Mouse (Mus musculus): Measurements from ENCODE around the gene Stat5a.

Stat5a gene

DNA sequence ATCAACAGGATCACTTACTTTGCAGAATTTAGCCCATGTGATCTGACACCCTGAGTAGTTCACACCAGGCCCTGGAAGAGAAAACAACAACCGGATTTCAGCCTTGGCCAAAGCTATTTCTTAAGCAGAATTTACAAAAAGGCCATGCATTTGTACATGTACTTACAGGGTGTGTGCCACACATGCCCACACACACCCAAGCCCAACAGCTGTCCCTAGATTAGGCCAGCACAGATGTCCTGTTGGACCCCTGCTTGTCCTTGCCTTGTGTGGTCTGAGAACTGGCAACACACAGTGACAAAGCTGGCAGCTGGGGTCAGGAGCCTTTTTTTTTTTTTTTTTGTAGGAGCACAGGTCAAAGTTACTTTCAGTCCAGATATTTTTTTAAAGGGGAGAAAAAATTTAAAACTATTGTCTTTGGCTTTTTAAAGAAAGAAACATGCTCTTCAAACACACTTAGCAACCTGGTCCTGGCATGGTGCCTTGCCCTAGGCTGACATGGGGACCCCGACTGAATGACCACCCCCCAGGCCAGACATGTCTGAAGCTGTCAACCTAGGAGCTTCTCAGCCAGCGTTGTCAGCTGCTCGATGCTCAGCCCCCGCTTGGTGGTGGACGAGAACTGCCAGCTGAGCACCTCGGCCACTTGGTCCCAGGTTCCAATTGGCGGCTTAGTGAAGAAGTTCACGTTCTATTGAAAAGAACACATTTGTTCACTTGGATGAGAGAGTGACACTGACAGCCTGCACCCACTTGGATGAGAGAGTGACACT lies 35.2 kb downstream of the Stat5a start:
- in situ Hi-C loops (cut with MboI, MseI): loop anchor here (5.0 to 10.0 kb wide), 2 partner anchors 63 to 170 kb away; no protein-coding TSS in a partner anchor

DNA sequence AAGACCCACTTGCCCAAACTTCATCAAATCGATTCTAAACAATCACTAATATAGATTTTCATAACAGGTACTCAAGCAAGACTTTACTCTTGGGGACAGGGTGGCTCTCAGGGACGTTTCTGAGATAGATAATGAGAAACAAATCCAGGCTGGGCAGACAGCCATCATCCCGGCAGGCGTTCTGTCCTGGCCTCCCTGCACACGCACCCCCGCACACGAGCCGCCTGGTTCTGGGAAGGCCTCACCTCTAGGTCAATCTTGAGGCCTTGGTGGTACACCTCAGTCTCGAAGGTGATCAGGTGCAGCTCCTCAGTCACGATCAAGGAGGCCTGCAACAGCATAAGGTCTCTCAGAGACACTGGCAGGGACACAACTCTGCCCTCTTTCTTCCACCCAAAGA lies 36.9 kb downstream of the Stat5a start:
- in situ Hi-C loops (cut with MboI, MseI): loop anchor here in 1 of 2 experiments (10.0 kb wide), 1 partner anchor 169 kb away; no protein-coding TSS in a partner anchor

DNA sequence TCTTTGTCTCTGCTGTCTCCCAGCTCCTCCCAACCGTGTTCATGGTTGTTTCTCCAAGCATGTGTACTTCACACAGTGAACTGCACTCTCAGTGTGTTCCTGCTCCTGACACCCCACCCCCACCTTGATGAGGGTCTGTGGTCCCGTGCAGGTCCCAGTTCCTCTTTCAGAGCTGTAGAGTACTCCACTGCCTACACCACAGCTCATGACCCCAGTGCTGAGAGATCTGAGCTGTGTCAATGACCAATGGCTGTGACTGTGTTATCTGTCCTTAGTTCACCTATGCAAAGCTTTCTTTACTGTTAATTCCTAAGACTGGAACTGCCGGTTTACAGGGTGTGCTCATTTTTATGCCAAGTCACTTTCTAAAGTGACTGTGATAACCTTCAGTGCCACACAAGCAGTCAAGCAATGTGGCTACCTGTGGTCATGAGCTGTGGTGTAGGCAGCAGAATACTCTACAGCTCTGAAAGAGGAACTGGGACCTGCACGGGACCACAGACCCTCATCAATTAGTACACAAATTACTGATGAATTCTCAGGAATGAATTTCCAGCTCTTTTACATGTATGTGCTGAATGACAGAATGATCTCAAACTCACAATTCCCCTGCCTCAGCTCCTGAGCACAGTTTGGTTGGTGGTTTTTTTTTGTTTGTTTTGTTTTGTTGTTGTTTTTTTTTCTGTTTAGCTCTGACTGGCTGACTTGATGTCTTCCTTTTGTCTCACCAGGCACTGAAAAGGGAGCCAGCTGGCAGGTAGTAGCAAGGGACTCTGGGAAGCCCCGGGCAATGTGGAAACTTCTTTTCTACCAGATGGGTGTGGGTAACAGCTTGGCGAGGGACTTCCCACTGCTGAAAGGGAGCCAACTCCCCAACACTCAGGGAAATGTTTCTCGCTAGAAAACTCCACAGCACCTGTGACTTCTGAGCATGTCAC lies 38.4 kb downstream of the Stat5a start:
- in situ Hi-C loops (cut with MboI, MseI): loop anchor here in 1 of 2 experiments (10.0 kb wide), 1 partner anchor 167 kb away; no protein-coding TSS in a partner anchor

DNA sequence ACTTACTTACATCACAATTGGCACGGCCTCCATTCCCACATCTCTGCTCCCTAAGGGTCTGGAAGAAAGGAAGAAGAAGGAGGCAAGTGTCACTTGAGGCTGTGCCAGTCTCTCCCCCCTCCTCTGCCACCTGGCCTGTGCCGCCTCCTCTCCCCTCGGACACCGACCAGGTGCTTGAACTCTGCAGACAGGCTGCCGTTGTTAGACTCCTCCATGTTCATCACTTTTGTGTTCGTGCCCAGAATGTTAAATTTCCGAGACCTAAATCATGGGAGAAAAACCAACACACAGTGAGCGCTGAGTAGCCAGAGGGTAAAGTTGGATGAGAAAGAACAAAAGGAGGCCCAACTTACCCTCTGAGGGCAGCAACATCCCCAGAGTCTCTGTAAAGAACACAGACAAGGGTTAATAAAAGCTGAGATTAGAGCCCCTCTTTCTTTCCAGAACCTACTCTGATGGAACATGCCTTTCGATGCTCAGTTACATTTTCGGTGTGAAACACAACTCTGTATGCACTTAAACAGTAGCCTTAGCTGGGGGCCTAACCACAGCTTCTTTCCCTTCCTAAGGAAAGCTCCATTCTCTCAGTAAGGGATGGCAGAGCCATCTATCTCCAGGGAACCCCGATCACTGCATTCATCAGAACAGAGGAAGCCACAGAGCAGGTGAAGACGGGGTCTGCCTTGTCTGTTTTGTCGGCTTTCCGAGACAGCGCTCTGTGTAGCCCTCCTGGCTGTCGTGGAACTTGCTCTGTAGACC lies 39.5 kb downstream of the Stat5a start:
- in situ Hi-C loops (cut with MboI, MseI): loop anchor here in 1 of 2 experiments (10.0 kb wide), 1 partner anchor 166 kb away; no protein-coding TSS in a partner anchor

DNA sequence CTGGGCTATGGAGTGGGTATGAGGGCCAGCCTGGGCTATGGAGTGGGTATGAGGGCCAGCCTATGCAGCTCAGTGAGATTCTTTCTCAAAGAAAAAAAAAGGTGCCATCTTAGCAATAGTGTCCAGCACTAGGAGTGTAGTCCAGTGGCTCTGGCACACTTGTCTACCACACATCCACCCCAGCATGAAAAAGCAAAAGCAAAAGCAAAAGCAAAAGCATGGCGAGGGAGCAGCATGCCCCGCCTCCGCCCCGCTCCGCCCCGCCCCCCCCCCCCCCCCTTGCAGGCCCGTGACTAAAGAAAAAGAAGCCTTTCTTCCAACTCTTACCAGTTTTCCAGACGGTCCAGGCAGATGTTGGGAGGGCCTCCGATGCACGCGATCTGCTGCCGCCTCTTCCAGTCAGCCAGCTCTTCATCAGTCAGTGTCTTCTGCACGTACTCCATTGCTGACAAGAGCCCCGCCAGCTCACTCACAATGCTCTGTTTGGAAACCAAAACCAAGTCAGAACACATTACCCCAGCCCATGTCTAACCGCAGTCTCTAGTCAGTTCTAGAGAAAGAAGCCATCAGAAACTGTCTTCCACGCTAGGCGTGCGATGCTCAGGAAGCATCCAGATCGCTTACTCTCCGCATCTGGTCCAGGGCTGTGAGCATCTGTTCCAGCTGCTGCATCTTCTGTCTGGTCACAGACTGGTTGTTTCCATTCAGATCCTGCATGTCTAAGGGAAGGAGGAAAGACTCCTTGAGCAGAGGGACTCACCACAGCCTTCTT lies 45.6 kb downstream of the Stat5a start:
- in situ Hi-C loops (cut with MboI, MseI): no loop called here

DNA sequence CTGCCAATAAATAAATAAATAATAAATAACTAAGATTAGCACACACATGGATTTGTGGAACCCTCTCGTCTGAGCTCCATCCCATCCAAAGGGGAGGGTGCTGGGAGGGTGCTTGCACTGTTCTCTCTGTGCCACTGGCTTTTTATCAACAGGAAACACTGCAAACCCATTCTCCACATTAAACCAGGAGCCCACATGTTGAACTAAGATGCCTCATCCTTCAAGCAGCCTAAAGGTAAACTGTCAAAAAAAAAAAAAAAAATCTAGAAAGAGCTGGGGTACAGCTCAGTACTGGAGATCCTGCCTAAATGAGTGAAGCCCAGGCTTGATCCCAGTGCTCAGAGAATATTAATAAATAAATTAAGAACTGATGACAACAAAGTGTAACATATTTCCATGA lies 46.8 kb downstream of the Stat5a start:
- in situ Hi-C loops (cut with MboI, MseI): no loop called here

DNA sequence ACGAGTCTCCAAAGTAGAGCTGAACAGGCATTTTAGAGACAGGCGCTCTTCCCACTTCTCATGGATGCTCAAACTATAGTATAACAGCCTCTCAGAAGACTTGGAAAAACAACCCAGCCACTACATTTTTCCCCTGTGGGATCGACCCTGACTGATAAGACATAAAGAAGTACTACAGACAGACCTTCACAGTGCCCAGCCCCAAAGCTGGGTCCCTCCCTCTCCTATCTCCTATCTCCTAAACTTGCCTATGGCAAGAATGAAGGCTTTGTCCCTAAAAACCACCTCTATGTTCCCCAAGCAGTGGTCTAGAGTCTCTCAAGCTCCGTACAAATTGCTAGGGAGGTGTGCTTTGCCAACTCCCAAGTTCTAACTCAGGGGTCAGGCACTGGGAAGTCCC lies 47.7 kb downstream of the Stat5a start:
- in situ Hi-C loops (cut with MboI, MseI): no loop called here

DNA sequence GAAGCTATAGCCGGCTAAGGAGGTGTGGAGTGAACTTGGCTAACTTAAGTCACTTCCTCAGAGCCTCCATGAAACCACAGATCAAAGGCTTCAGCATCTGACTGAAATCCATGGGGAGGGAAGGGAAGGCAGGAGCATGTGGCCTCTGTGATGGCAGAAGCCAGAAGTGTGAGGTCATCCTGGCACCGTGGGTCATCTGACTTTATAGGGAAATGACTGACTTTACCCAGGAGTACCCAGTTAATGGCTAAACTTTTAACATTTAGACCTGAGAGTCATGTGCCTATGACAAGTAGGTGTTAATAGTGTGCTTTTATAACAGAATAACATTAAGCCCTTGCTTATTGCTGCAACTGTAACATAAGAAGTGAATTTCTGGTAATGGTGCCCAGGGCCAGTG lies 49.0 kb downstream of the Stat5a start:
- in situ Hi-C loops (cut with MboI, MseI): no loop called here

DNA sequence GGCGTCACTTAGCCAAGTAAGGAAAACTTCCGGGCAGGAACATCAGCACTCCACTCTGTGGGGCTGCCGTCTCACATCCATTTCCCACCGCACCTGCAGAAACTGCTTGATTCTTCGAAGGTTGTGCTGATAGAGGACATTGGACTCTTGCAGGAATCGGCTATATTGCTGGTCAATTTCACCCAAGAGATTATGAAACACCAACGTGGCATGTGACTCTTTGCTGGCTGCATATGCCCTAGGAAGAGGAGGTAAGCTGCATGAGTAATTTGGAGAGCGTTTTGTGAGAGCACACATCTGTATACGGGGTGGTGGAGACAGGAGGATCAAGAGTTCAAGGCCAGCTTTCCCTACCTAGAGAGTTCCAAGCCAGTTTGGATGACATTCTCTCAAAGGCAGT lies 49.4 kb downstream of the Stat5a start:
- in situ Hi-C loops (cut with MboI, MseI): no loop called here

DNA sequence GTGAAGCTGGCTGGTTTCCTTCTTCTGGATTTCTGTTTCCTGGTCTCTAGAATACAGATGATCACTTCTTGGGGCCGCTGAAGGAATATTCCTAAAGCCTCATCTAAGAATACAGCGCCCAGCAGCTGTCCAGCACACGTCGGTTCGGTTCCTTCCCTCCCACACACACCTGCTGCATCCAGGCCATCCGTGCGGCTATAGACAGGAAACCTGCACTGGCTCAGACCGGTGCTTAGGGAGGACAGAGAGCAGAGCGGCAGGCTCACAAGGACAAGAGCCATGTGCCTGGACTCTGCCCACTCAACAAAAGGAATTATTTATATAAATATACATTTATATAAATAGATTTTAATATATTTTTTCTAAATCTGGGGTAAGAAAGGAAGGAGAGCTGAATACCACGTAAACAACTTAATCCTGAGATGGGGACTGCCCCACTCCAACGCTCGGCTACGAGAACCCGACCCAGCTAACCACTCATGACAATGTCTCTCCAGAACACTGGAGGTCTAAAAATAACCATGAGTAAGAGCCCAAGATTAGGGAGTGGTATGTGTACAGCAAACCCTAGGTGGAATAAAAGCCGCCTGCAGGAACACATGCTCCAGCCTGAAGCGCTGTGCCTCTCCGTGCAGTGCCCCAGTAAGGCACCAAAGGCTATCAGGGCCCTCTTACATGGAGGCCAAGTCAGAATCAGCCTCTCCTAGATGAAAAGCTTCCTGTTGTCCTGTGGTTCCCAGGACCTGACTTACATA lies 53.4 kb downstream of the Stat5a start:
- in situ Hi-C loops (cut with MboI, MseI): no loop called here

DNA sequence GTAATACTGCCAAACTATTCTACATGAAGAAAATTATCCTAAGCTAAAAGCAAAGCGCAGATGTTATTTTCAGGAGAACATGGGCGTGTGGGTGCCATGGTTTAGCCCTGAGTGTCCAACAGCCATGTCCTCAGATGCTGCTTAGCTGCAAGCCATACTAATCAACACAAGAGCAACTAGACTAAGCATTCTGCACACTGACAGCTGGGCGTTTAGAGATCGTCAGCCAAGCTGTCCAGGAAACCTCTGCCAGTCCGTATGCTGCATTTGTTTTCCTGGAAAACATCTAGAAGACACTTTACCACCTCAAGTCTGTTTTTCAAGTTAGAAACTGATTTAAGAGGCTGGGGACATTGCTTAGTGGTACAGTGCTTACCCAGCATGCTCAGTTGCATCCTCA lies 55.3 kb downstream of the Stat5a start:
- in situ Hi-C loops (cut with MboI, MseI): no loop called here

DNA sequence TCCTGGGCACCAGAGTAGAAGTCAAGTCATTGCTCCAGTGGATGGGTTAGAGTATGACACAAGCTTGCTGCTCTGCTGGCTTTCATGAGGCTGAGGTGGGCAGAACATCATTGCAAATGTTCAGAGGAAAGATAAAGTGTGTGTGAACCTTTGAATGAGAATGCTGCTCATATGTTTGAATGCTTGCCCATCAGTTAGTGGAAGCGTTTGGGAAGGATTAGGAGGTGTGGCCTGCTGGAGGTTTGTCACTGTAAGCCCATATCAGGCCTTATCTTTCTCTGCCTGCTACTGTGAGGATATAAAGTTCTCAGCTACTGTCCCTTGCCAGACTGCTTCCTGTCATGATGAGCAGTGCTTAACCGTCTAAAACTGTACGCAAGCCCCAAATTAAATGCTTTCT lies 55.9 kb downstream of the Stat5a start:
- in situ Hi-C loops (cut with MboI, MseI): no loop called here

DNA sequence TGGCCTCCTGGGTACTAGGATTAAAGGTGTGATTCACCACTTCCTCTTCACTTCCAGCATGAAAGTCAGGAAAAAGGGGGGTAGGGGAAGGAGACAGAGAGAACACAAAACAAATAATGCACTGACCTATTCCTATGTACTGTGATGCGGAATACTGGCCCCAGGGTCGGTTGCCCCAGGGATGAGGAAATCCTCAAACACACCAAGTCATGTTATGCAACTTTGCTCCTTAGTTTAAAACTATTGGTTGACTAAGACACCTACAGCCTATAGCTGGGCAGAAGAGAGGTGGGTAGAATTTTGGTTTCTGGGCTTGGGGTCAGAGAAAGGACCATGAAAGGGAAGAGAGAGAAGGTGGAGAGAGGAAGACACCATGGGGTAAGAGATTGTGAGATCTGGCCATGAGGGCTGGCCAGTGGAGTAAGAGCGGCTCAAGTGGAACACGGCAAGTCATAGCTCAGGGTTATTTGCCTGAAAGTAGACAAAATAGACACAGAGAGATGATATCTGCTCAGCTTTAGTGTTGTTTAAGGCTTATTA lies 57.4 kb downstream of the Stat5a start:
- in situ Hi-C loops (cut with MboI, MseI): no loop called here

DNA sequence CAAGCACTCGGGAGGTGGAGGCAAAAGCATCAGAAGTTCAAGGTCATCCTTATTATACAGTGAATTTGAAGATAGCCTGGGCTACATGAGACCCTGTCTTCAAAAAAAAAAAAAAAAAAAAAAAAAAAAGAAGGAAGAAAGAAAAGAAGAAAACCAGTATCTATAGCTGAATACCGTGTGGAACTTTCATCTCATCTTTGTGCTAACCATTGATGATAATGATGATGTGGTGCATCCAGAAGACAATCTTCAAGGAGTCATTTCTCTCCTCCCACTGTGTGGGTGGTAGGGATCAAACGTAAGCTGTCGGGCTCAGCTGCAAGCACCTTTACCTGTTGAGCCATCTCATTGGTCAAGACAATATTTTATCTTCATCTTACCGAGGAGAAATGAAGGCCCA lies 58.9 kb downstream of the Stat5a start:
- in situ Hi-C loops (cut with MboI, MseI): no loop called here

DNA sequence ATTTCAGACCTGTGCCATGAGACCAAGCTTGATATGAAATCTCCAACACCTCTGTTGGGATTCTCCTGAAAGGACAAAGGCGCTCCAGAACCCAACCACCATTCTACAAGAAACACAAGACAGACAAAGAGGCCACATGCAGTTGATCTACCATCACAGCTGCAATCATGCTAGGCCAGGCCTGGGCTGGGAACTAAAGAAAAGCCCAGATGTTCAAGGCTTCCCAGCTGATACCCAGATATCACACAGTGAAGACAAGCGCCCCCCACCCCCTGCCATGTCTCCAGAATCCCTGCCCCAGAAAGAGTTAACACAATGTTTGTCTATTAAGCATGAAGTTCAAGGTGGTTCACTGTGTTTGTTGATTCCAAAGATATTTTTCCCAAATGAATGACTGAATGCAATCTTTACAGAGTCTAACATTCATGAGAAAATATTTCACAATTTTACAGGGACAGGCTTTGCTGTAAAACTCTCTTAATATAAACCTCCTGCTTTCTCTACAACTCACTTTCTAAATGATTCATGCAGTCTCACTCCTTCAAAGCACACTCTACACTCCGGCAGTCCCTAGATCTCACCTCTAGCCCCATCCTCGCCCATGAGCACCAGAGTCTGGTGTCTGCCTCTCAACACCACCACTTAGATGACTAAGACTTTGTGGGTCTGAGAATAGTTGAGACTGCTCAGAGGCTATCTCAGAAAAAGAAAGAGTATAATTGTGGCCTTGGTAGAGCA lies 61.9 kb downstream of the Stat5a start:
- in situ Hi-C loops (cut with MboI, MseI): loop anchor here in 1 of 2 experiments (10.0 kb wide), 1 partner anchor 676 kb away; the partner anchor contains the start of gene Krt16

DNA sequence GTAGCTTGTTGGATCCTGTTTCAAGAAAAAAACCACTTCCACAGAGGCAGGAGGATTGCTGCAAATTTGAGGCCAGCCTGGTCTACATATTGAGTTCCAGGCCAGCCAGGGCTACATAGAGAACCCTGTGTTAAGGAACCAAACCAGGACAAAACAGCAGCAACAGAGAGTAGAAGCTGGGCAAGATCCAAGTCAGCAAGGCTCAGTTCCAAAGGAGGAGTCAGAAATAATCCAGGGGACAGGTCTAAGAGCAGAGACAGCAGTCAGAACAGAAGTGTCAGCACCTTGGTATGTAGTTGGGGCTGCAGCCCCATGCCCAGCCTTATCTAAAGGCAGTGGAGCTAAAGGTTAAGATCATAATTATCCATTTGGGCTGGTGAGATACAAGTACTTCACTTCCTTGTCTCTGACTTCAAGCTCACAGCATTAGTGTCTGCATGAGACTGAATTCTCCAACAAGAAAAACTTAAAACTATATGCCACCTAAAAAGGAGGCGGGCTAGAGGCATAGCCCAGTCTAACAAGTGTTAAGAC lies 65.3 kb downstream of the Stat5a start:
- in situ Hi-C loops (cut with MboI, MseI): loop anchor here in 1 of 2 experiments (10.0 kb wide), 1 partner anchor 680 kb away; the partner anchor contains the start of gene Krt16

DNA sequence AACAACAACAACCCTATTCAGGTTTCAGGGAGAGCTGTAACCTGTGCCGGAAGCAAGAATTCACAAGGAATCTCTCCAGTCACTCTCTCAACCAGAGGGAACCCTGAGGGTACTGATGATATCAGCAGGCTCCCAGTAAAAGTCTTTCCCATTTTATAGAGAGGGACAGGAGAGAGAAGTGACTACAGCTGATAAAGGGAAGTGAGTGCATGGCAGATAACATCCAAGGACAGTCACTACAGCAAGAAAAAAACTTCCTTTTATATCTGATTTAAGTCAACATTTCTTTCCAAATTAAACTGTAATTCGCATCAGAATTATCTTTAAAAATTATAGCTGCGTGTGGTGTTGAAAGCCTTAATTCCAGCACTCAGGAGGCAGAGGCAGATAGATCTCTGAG lies 68.2 kb downstream of the Stat5a start:
- in situ Hi-C loops (cut with MboI, MseI): loop anchor here in 1 of 2 experiments (10.0 kb wide), 1 partner anchor 683 kb away; the partner anchor contains the start of gene Krt16

DNA sequence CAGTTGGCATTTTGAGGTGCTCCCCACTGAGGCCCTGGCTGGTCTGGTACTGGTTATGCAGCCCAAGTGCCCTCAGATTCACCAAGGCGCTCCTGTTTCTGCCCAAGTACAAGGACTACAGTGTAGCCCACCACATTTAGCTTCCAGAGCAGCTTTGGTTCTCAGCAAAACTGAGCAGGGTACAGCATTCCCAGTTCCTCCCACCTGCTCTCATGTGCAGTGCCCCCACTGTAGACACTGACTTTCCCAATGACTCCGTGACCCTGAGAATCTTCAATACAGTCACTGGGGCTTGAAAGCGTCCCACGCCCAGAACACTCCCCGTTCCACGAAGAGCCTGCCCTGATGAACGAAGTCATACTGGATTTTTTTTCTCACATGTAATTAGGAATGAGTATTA lies 71.5 kb downstream of the Stat5a start:
- in situ Hi-C loops (cut with MboI, MseI): no loop called here

Measured in T-helper 17 cell (primary cell).